Mouse (Mus musculus): ENCODE data around the gene Gm3327.
"Not testable (repeated sequence)": the region's sequence is repeated elsewhere in the genome, so short reads cannot be mapped to it uniquely, and the experiment has no call there.

Gm3327 gene

DNA sequence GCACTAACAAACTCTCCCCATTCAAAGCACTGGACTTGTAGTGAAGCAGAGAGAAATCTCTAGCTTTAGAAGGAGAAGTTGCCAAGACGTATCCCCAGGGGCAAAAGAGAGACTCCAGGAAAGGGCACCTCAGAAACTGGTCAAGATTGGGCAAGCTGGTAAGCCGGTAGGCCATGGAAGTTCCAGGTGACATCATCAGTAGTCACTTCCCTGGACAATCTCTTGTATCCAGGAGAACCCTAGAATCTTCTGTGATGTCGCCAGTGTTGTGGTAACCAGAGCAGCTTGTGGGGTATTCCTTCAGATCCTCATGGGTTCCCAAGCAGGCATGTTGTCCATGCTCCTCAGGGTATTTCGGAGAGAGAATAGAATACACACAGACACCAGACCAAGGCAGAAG lies at the start of gene Gm3327:
TSS of gene Gm3327 (plus strand) at position 301 of the 400 bp plus-strand sequence.
- CTCF ChIA-PET = not testable (repeated sequence)

DNA sequence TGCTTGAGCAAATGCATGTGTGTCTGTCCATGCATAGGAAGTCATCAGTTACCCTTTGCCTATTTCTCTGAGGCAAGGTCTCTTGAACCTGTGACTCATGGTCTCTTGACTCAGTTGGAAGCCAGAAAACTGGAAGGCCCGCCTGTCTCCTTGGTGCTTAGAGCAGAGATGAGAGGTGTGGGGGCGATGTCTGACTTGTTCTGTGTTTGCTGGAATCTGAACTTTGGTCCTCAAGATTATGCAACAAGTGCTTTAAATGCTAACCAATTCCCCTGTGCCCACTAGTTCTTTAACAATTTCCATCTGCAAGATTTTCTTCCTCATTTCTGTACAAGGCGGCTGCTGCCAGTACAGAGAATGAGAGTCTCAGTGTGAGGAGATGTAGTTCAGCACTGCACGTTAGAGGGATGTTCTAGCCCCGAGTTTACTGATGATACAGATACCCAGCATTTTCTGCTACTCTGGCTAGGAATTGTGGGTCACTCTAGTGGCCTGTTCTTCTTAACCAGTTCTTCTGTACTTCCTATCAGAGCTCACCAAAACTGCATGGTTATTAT lies 45.8 kb upstream of the Gm3327 start:
- CTCF ChIA-PET = not testable (repeated sequence)

DNA sequence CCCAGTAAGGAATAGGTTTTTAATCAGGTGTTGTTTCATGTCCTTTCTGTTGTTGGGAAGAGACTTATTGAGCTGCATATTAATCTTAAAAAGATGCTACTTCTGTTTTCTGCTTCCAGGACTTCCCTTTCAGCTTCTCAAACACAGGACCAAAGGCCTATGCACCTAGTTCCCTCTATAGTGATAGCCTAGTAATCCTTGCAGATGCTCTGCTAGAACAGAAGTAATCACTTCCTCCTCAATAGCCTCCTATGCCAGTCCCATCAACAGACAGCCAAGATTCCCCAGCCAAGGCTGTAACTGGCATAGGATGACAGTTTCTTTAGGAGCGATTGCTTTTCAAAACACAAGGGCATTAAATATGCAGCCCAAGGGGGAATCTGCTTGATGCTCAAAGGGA lies 37.1 kb upstream of the Gm3327 start:
- CTCF ChIA-PET = not testable (repeated sequence)

DNA sequence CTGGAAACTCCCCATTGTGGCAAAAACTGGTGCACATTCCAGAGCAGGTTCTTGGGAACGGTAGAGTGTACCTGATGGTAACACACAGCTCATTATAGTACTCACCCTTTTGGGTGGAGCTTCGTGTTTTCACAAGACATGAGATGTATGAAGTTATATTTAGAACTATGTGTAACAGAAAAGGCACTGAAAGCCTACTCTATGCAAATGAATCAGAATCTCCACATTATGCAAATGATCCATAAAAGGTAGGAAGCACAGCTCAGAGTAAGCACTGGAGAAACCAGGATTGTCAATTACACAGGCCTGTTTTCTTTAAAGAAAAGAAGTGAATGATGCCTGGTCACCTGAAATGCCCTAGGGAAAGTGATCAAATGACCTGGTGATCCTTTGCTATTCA lies 36.1 kb upstream of the Gm3327 start:
- CTCF ChIA-PET = not testable (repeated sequence)

DNA sequence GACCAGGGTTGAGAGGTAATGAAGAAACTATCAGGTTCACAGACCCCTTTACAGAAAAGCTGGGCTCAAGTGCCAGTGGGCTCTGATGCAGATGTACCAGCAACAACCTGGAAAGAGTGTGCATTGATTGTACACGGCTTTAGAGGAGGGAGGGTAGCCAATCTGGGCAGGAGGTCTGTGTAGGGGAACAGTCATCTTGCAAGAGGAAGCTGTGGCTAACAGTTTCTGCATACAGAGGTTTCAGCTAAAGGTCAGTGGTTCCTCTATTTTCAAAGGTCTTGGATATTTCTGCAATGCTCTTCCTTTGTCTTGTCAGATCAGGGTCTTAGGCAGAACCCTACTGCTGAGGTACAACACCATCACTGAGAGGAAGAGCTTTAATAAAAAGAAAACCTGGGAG lies 32.1 kb upstream of the Gm3327 start:
- CTCF ChIA-PET = not testable (repeated sequence)

DNA sequence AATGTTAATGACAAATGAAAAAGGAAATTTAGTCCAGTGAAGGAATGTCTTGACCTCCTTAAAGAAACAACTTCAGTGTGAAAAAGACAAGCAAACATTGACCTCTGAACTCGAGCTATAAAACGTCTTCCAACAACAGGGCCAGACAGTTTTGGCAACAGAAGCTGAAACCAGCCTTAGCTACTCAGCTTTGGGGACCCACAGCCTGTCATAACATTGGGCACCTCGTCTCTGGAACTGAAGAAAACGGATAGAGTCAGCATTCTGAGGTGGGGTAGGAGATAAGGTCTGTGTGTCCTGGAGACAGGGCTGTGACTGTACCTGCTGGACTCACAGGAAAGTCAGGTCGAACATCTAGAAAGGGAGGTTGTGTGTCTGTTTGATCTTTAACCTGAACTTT lies 29.2 kb upstream of the Gm3327 start:
- CTCF ChIA-PET = not testable (repeated sequence)

DNA sequence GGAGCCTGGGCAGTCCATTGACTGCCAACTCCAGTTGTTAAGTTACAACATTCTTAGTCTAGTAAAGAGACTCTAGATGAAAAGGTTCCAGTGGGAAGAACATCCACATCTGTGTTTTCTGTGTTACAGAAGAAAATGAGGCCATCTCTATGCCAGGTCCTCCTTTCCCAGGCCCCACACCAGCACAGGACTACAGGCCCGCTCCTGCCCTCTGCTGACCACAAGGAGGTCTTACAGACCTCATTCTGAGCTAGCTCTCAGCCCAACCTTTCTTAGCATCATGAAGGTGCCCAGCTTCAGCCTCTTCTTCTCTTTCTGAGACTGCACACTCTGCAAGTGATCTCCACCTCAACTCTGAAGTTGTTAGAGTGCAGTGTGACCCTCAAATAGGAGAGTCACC lies 23.6 kb upstream of the Gm3327 start:
- CTCF ChIA-PET = not testable (repeated sequence)

DNA sequence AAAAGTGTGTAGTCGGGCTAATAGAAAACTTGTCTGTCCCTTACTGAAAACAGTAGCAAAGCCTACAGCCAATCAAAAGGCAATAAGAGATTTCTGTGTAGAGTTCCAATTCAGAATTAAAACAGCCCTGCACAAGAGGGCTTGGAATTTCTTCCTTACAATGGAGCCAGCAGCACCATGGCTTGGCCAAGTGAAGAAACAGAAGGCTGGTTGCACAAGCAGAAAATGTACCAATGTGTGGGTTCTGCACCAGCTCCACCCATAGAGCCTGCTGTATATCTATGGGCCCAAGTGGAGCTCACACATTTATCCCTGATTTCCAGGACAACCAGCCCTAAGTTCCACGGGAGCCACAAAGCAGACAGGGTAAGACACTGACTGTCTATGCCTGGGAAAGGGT lies 21.3 kb upstream of the Gm3327 start, which contains the start of gene Ear2:
TSS of gene Ear2 (plus strand) at position 301 of the 400 bp plus-strand sequence.
- CTCF ChIA-PET = not testable (repeated sequence)

DNA sequence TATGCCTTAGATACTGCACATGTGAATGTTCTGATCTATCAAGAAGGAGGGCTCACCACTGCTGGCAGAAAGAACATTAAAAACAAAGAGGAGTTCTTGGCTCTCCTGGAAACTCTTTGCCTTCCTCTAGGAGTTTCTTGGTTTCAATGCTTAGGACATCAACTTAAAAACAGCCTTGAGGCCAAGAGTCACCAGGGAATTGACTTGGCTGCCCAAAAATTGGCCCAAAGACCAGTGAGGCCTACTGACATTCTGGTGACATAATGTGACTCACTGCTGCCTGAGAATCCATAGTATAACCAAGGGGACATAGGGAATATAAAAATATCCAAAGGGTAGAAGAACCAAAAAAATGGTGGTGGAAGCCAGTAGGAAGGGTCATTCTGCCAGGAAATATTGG lies 12.7 kb upstream of the Gm3327 start:
- CTCF ChIA-PET = no interaction called here
